Mouse (Mus musculus) ES-E14 (cell line): Measurements from ENCODE around the gene Aim2. TPM values are rescaled to one million over a fixed set of nuclear protein-coding genes. Genes with fewer than 3 reads are reported as not detected.

ENCODE experiments used
- total RNA-seq: library from RNA; depleted of rRNA; stranded (reverse); fragments of 300-350 nt; gene quantifications from 2 replicates; pipeline ENCODE4 v1.2.3, GENCODE M21; 2012; rRNA removed

Aim2 gene
- total RNA-seq, 1 experiment: 17.0 TPM

Other genes starting within 250 kb of the Aim2 start
- gene Olfr1408, start 213.5 kb upstream of the Aim2 start, total RNA-seq: not detected in 2 replicates
- not detected in 2 replicates for gene Olfr1406, start 160.2 kb upstream of the Aim2 start, total RNA-seq
- not detected in 2 replicates for gene Olfr218, start 153.1 kb upstream of the Aim2 start, total RNA-seq
- gene Olfr1404, start 138.5 kb upstream of the Aim2 start, total RNA-seq: not detected in 2 replicates
- gene Fcer1a, start 123.7 kb upstream of the Aim2 start, total RNA-seq: not detected in 2 replicates
- gene Olfr418, start 84.9 kb upstream of the Aim2 start, total RNA-seq: not detected in 2 replicates
- gene Mptx2, start 73.1 kb upstream of the Aim2 start, total RNA-seq: not detected in 2 replicates
- not detected in 2 replicates for gene Ackr1, start 17.1 kb upstream of the Aim2 start, total RNA-seq
- 0.85 and 1.0 TPM in 2 replicates for gene Cadm3, start 16.8 kb downstream of the Aim2 start, total RNA-seq
- gene Ifi206, start 140.2 kb downstream of the Aim2 start, total RNA-seq: not detected in 2 replicates
- gene Ifi214, start 185.1 kb downstream of the Aim2 start, total RNA-seq: not detected in 2 replicates
- 0.13 TPM in 1 of 2 replicates, not detected in the other for gene Ifi213, start 248.4 kb downstream of the Aim2 start, total RNA-seq